Mouse (Mus musculus) lung, postnatal 0 days (tissue): ENCODE results near the gene Il24.

Source experiments
- CTCF ChIP-seq: IDR thresholded peaks from 2 replicates; pipeline ENCODE4 v1.5.1; 2016; ENCODE audit warnings: antibody characterized with exemption, mild to moderate bottlenecking
- EP300 ChIP-seq: IDR thresholded peaks from 2 replicates; pipeline ENCODE4 v1.6.1; 2016; ENCODE audit warnings: antibody characterized with exemption, mild to moderate bottlenecking, control low read depth

DNA sequence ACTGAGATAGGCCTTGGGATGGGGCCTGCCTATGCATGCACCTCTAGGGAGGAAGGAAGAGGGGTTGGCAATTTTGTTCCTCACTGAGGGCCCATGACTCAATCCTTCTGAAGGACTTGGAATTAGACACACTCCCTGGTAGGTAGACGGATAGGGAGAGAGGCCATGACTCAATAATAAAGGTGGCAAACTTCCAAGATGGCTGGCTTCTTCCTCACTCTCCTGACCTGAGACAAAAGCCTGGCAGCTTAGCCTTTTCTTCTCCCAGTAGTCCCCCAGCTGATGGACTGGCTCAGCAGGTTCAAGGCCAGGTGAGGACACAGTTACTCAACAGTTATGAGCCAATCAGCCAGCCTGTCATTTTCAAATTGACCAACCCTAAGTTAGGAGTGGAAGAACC lies 5.2 kb upstream of the Il24 start:
- no peak for TF ChIP-seq EP300
- TF ChIP-seq CTCF: no peak
